Mouse (Mus musculus) frontal cortex, adult (tissue): Measurements from ENCODE around the gene Adora1.

ENCODE experiments used
- ATAC-seq: cut with Nextera tagmentation; 2 replicates; pipeline ENCODE4 v1.9.2; 2017; ENCODE audit warnings: mild to moderate bottlenecking, moderate library complexity, mixed read lengths; ENCODE audit not compliant: low TSS enrichment

The Adora1 gene

DNA sequence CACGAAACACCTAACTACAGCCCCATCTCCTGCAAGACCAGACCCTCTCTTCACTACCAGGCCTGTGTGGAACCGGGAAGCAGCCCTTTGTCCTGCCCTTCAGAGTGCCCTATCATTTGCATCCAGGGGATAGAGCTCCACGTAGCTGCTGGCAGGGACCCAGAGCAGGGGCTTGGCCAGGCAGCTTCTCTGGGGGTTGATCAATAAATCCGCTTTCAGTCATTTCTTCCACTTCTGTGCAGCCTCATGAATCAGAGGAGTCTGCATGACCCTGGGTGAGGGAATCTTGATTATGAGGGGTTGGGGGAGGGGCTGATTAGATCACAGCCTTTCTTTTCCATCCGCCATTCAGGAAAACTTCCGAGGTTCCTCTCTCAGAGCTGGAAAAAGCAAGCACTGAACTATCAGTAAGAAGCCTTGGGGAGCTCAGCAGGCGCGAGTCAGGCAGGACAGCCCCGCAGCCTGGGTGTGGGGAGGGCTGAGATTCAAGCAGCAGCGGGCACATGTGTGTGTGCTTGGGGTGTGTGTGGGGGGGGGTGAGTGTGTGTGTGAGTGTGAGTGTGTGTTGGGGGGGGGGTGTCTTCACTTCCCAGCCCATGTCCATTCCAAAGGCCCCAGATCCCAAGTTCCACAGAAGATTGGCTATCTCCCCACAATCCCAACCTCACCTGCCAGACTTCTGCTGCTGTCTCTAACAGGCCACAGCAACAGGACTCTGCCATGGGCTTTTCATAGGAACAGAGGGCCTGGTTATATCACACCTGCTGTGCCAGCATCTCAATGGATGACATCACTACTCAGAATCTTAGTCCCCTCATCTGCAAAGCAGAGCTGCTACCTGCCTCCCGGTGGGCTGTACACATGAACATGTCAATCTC lies 19.2 kb downstream of the Adora1 start:
- no peak for ATAC-seq

DNA sequence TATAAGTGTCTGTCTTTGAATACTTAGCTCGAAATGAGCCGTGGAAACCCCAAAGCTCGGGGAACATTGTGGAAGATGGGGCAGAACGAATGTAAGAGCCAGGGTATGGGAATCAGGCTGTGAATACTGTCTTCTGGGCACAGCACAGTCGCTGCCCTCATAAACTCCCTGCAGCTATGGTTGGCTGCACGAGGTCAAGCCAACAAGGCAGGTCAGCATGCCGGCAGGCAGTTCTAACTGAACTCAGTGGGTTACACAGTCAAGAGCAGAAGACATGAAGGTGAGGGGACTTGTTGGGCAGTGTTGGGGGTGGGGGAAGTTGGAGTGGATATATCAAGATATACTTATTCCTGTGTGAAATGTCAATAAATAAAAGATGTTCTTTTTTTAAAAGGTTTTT lies 20.2 kb downstream of the Adora1 start:
- ATAC-seq, result no peak

DNA sequence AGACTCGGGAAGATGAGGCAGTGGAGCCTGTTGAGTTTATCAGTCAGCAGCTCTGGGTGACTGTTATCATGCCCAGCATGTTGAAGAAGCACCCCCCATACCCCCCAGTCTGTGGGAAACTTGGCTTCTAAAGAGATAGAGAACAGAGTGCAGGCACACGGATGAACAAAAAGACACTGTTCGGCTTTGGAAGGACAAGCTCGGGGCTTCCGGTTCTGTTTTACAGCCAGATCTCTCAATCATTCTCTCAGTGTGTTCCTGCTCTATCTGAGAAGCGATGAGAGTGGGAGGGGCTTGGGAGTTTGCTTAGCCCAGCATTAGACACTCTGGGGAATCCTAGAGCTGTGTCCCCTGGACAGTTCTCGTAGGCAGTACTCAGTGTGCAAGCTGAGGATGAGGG lies 21.8 kb downstream of the Adora1 start:
- ATAC-seq, result no peak

DNA sequence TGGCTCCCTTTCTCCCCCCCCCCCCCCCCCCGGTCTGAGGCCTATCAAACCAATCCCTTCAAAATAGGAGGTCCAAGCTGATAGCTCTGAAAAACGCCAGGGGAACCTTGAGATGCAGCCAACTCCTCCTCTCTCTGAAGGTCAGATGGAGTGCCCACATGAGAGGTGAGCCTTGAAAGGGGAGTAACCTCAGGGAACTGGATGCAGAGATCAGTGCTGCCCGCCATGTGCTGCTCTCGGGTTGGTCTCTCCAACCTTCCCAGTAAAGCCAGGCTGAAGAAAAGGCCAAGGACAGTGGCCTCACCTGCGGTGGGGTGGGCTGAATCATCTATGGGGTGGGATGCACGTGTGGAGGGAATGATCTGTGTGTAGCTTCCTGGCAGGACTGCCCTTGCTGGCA lies 22.9 kb downstream of the Adora1 start:
- no peak for ATAC-seq

DNA sequence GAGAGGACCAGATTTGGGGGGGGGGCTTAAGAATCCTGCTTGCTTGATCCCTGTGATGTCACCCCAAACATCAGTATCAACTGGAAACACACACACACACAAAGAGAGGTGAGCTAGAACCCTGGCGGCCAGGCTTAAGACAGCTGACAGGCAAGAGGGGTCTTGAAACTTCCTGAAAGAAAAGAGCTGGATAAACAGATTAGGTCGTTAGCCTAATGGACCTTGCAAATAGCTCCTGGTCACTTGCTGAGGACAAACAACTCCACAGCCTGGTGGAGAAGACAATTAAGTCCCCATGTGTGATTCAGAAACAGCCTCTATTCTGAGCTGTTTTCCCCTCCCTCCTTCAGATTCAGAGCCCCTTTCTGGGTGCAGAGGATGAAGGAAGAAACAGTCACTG lies 23.6 kb downstream of the Adora1 start:
- ATAC-seq, result no peak

DNA sequence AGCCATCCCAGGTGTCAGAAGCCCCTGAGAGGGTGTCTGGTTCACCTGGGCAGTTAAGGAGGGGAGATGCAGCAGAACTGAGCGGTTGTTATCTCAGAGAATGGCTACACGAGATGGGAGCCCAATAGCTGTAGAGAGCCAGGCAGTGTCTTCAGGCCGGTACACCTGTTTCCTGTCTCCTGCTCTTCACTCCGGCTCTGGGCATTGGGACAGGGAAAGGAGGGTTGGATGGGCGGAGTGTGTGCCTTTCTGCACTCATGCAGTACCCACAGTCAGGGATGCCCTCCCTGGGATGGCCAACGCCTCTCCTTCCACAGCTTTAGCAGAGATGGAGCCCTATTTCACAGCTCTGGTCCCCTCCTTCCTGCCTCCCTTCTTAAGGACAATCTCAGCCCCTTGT lies 24.2 kb downstream of the Adora1 start:
- no peak for ATAC-seq

DNA sequence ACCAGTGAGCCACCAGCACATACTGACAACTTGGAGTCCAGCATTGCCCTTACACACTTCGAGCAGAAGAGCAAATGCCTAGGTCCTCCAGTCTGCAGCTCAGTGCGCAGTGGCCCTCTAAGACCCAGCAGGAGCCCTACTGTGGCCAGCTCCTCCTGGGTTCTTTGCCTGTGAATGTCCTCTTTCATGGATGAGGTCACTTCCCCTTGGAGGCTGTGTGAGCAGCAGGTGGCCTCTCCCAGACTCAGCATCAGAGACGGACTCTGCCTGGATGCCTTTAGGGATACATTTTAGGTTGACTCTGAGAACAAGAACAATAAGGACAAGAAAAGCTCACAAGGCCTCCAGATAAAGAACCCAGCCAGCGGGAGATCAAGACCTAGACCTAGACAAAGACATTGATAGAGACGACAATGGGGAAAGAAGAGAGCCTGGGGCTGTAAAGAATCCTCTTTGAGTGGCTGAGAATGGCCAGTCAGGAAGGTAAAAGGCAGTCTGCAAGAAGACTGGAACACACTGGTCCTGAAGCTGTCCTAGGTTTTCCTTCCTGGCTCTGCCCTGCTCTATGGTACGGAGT lies 25.0 kb downstream of the Adora1 start:
- ATAC-seq, result no peak

DNA sequence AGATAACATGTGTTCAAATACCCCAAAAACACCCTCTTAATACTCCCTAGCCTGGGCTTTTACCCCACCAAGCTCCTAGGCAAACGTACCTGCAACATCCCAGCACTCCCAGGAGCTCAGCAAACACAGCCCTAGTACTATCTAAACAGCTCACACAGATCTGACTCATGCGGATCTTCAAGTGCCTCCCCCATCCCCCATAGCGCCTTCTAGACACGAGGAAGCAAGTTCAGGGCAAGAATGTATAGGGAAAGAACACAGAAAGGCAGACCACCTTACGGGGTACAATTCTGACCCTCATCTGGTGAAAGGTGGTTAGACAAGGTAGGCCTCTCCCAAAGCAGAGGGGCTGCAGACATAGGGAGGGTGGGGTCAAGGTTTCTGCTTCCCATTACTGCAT lies 29.1 kb downstream of the Adora1 start:
- peak; percentile 20; the same call in 1 of the 2 replicates for ATAC-seq

DNA sequence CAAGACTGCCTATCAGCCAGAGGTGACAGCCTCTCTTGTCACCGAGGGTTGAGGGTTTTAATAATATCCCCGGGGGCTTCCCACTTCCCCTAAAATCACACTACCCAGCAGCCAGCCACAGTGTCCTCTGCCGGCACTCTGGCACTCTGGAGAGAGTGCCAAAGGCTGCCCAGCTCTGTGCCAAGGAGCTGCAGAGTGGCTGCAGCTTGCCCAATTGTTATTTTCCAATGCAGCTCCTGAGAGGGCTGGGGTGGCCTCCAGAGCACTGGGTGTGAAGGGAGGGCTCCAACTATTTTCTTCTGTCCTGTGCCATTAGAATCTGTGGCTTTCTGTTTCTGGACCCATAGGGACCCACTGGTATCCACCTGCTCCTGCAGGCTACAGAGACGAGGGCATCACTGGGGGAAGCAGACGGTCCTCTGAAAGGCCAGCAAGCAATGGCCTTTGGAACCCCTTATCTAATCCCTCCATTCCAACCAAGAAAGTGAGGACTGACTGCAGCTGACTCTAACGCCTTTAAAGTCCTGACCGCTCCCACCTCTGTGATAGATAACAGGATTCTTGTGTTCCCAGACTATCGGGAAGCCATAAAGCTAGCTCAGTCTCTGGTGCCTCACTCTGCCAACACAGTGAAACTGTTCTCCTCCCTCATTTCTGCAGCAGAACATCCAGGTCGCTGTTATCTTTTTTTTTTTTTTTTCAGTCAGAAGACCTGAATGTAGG lies 29.8 kb downstream of the Adora1 start:
- peak; percentile 21; the same call in 1 of the 2 replicates for ATAC-seq

DNA sequence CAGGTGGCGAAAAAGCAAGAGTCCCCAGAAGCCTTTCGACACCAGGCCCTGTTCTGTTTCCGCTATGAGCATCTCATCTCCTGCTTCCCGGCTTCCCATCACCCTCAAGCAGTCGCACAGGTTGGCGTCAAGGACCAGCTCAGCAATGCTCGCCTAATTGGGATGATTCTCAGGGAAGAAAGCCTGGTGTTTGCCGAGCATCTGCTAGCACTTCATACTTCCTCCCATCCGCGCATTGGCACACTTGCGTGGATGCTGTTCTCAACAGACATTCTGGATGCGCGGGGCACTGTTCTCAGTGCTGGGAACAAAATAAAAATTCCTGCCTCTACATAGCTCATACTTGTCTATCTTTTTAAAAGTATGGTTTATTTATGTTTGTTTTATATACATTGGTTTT lies 31.0 kb downstream of the Adora1 start:
- ATAC-seq, result peak; percentile 51

DNA sequence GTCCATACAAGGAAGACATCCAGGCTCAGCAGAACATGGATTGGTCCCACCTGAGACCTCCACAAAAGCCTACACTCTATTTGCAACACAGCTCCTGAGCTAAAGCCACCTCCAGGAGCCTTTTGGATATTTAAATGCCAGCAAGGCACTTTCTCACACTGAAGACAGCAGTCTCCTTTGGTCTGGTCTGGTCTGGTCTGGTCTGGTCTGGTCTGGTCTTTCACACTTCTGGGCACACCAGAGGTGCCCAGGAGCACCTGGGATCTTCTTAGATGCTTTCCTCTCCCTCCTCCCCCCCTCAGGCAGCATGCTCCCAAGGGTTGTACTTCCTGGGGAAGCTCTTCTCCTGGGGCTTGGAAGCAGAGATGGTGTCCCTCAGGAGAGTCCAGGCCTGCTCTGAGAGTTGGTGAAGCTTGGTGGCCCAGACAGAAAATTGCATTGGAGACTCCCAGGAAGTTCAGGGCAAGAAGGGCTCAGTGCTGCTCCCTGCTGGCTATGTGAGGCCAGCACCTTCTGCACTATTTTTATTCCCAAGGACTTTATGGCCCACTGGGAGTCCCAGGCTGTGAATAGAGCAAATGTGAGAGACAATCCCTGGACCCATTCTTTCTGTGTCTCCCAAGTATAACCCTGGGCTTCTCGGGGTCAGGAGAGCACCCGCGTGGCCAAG lies 33.3 kb downstream of the Adora1 start:
- no peak for ATAC-seq

DNA sequence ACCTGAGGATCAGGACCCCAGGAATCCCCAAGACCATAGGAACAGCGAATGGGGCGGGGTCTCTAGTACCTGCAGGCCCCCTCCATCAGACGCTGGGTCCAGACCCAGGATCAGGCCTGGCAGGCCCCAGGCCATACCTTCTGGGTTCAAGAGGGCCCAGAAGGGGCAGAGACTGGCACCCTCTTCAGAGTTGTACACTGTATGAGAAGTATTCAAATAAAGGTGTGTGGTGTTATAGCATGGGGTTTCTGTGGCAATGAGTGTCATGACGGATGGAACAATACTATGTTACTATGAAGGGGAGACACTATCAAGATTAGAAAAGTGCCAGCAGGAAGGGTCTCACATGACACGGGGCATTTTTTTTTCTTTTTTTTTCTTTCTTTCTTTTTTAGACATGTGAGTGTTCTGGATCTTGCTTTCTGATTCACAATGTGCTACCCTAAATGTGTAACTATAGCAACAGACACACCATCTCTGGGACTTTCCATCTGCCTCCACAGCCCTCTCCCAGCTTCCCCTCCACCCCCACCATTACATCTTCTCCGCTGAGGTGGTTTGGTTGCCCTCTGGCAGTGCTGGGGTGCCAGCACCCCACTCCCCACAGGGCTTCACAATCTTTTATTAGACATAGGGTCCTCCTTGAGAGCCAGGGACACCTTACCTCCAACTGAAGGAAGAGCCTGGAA lies 34.1 kb downstream of the Adora1 start:
- peak; percentile 31; the same call in 1 of the 2 replicates for ATAC-seq

DNA sequence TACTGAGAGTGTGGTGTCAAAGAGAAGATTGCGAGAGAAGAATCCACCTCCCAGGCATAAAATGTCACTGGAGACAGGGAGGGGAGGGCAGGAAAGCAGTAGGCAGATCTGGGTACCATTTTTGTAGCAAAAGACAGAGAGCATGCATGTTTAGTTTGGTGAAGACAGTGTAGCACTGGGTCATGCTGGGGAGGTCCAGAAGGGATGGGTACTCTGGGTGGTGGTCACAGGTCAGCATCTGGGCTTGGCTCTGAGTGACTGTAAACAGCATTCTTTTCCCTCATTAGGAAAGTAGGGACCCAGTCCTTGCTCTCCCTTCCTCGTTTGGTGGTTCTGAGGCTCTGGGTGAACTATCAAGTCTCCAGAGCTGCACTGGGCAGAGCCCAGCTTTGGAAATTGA lies 34.8 kb downstream of the Adora1 start:
- ATAC-seq, result no peak

DNA sequence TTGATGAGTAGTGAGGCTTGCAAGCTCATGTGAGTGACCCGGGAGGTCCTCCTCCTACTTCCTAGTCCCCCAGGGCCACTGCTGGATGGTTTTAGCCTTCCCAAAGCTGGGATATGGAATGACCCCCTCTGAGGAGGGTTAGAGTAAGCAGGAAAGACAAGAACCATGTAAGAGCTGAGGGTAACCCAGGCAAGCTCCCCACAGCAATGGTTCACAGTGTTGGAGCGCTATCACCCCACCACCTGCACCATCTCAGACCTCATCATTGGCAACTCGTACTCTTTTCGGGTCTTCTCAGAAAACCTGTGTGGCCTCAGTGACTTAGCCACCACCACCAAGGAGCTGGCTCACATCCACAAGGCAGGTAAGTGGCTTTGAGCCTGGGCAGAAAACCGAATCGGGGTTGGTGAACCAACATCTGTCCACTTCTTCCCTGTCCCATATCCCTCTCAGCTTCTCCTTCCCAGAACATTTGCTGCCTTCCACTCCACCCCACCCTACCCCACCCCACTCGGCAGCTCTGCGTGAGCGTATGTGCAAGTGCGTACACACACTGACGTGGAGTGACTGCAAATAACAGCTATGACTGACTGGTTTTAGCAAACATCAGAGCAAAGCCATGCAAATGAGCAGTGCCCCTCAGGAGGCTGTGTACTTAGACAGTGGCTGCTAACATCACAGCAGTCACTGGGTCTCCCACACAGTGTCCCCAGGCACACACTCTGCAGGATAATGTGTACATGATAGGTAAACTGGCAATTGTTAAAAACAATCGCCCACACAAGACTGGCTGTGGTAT lies 36.8 kb downstream of the Adora1 start:
- peak; percentile 21; the same call in 1 of the 2 replicates for ATAC-seq

DNA sequence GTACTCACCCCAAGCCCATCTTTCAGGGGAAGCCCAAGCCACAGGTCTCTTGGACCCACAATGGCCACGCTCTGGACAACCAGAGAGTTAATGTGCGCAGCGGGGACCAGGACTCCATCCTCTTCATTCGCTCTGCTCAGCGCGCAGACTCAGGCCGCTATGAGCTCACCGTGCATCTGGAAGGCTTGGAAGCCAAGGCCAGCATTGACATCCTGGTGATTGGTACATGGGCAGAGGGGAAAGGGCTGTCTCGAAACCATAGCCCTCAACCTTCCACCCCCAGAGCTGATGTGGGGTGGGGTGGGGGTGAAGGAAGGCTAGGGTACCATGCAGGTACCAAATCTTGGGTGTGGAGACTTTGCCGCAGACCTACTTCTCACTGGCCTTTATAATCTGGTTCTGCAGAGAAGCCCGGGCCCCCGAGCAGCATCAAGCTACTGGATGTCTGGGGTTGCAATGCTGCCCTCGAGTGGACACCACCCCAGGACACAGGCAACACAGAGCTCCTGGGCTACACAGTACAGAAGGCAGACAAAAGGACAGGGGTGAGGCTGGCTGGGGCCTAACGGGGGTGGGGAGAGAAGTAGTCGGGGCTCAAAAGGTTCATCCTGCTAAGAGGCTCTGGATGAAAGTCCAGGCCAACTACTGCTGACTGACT lies 37.8 kb downstream of the Adora1 start:
- ATAC-seq, result no peak

DNA sequence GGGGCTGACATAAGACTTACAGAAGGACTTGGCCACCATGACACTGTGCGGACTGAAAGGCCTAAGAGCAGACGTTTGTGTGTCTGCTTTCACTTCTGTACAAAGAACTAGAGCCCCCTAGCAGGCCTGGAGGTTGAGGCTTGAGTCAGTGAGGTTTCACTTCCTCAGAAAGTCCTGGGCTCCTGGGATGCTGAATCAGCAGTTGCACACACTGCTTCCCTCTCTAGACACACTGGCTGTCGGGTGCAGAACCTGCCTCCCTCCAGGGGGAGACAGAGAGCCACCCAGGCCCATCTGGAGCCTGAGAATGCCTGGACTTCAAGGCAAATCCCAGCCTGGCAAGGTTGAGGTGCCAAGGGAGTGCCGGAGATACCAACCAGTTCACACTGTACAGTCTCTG lies 38.8 kb downstream of the Adora1 start:
- peak; percentile 32 for ATAC-seq

DNA sequence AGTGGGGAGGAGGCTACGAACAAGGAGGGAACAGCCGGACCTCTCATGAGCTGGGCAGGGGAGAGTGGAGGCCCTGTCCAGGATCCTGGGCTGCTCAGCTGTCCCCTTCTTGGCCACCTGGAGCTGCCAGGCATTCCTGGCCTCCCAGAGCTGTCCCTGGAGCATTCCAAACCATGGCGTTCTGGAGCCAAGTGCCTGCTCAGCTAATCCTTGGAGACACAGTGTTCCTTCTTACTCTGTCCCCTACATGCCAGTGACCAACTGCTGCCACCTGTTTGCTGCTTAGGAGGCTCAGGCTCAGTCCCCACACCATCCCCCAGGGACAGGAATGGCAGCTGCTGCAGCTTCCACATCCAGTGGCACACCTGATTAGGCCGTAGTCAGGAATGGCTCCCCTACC lies 39.3 kb downstream of the Adora1 start:
- peak; percentile 11; the same call in 1 of the 2 replicates for ATAC-seq

DNA sequence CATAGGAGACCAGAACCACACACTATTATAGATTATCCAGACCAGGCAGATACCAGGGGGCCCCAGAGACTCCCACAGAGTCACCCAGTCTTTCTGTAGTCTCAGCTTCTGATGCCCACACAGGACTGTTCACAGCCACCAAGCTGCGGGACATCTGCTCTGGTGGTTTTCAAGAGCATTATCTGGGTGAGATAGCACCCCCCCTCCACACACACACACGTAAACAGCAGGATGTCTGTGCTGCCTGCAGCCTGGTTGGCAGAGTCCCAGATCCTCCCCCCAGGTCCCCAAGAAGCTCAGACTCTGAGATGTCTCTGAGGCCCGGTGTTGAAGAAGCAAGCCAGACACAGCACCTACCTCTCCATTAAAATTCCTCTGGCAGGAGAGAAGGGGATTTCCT lies 39.7 kb downstream of the Adora1 start:
- ATAC-seq, result peak; percentile 32

DNA sequence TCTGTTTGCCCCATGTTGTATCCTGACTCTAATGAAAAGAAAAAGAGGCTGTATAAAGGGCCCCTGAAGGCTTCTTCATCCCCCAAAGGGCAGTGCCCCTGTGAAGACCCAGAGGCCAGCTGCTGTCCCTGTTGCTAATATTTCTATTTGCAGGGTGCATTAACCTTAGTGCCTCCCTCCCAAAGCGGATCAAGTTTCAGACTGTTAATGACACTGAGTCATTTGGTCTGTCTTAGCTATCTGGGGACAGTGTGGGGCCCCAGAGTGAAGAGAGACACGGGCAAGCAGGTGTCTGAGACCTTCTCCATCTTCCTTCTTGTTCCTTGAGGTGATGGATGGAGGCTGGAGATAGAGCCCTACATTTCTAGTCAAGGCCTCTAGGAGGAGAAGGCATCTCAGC lies 40.1 kb downstream of the Adora1 start:
- no peak for ATAC-seq
